7 mouse cellular contexts compared by ENCODE assay signal in the genomic region with DNA sequence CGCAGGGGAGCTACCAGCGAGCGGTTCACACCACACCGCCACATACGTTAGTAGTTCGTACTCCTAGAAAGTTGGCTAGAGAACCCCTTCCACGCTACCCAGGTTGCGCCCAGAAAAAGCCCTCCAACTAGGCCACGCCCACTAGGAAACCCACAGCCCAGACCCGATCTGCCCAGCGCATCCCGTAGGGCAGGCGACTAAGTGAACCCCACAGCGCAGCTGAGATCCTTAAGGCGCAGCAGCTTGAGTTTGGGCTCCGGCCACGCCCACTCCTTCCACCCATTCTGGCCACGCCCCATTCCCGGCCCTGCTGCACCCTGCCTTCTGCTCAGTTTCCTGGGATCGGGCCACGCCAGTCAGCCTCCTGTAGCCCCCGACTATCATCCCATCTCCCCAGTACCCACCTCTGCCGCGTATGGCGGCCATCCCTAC. TPM values are rescaled to one million over a fixed set of nuclear protein-coding genes. Genes with fewer than 3 reads are reported as not detected.
DNase-seq lines count a peak whose midpoint lies in the region; ATAC-seq and TF ChIP-seq lines count a peak whose summit lies in the region.

No protein-coding gene starts in this region.

- H3K27ac ChIP-seq in forebrain, embryonic 12.5 days: peak overlapping the region; percentile 68; the same call in 1 of the 2 replicates
- peak overlapping the region; percentile 86 for H3K27ac ChIP-seq in hindbrain, embryonic 10.5 days
- peak overlapping the region; percentile 63; the same call in 1 of the 2 replicates for H3K27ac ChIP-seq in limb, embryonic 14.5 days (replicated peaks; ENCODE audit: low read depth, low read length)
- H3K27ac ChIP-seq in midbrain, postnatal 0 days (ENCODE audit: low read depth, low read length): peak overlapping the region; percentile 72; the same call in 1 of the 2 replicates

- H3K27me3 ChIP-seq in G1E (ENCODE audit: insufficient read depth, low read length): peaks cover 43% of the 10 kb centered on the region
- peaks cover 56% of the 10 kb centered on the region for H3K27me3 ChIP-seq in forebrain, embryonic 12.5 days
- H3K27me3 ChIP-seq in hindbrain, embryonic 10.5 days (ENCODE audit: insufficient read depth, poor library complexity, severe bottlenecking): peaks cover 67% of the 10 kb centered on the region
- peaks cover 8% of the 10 kb centered on the region; the same call in 1 of the 2 replicates for H3K27me3 ChIP-seq in limb, embryonic 14.5 days (ENCODE audit: control insufficient read depth, insufficient read depth, low read length)
- H3K27me3 ChIP-seq in midbrain, postnatal 0 days (ENCODE audit: insufficient read depth, low read length): no peaks in the 10 kb centered on the region

- no peak for ATAC-seq in G1E (ENCODE audit: extremely low read depth, insufficient number of reproducible peaks, low FRiP score, poor library complexity, severe bottlenecking)
- peak; percentile 46 for ATAC-seq in forebrain, embryonic 12.5 days (ENCODE audit: low FRiP score)
- peak; percentile 6; the same call in 1 of the 2 replicates for ATAC-seq in limb, embryonic 14.5 days (ENCODE audit: low FRiP score, low read depth)
- peak; percentile 15; the same call in 1 of the 2 replicates for ATAC-seq in midbrain, postnatal 0 days (ENCODE audit: low FRiP score)
- ATAC-seq in monocyte, adult 5-6 weeks (replicated peaks; ENCODE audit: insufficient number of reproducible peaks, low FRiP score, low TSS enrichment, poor library complexity, severe bottlenecking): no peak

- peak overlapping the region; percentile 52 for H3K9ac ChIP-seq in forebrain, embryonic 12.5 days
- H3K9ac ChIP-seq in limb, embryonic 14.5 days (ENCODE audit: low read depth, low read length, severe bottlenecking): peak overlapping the region; percentile 64
- H3K9ac ChIP-seq in midbrain, postnatal 0 days (replicated peaks; ENCODE audit: low read length, poor library complexity, severe bottlenecking): peak overlapping the region; percentile 20; the same call in 1 of the 2 replicates

- TF ChIP-seq POLR2A in limb, embryonic 14.5 days (IDR thresholded peaks at IDR 0.05; ENCODE audit: borderline replicate concordance, extremely low read depth, insufficient read depth, insufficient read length): no peak

- peak overlapping the region; percentile 18; the same call in 1 of the 2 replicates for H3K4me3 ChIP-seq in G1E (ENCODE audit: low read depth, low read length)
- peak overlapping the region; percentile 43 for H3K4me3 ChIP-seq in forebrain, embryonic 12.5 days (replicated peaks)
- peak overlapping the region; percentile 63 for H3K4me3 ChIP-seq in hindbrain, embryonic 10.5 days
- H3K4me3 ChIP-seq in limb, embryonic 14.5 days (replicated peaks; ENCODE audit: low read length): peak overlapping the region; percentile 55
- H3K4me3 ChIP-seq in midbrain, postnatal 0 days (ENCODE audit: low read depth, low read length): peak overlapping the region; percentile 39

- no peak for TF ChIP-seq CTCF in G1E (IDR thresholded peaks at IDR 0.05; ENCODE audit: low read depth, low read length)
- no peak for TF ChIP-seq CTCF in midbrain, postnatal 0 days (IDR thresholded peaks at IDR 0.05)

- H3K4me1 ChIP-seq in G1E (ENCODE audit: insufficient read depth, low read depth, low read length): peaks cover 54% of the 10 kb centered on the region
- H3K4me1 ChIP-seq in forebrain, embryonic 12.5 days: peaks cover 19% of the 10 kb centered on the region
- H3K4me1 ChIP-seq in hindbrain, embryonic 10.5 days (replicated peaks): peaks cover 52% of the 10 kb centered on the region
- peaks cover 18% of the 10 kb centered on the region for H3K4me1 ChIP-seq in limb, embryonic 14.5 days (ENCODE audit: control insufficient read depth, insufficient read depth, low read length)
- H3K4me1 ChIP-seq in midbrain, postnatal 0 days (ENCODE audit: insufficient read depth, low read length): 0 out of 2 replicates have a peak, but pooled peaks cover 9% of the 10 kb centered on the region

- H3K36me3 ChIP-seq in G1E (replicated peaks): peaks cover 40% of the 10 kb centered on the region
- peaks cover 17% of the 10 kb centered on the region for H3K36me3 ChIP-seq in forebrain, embryonic 12.5 days (replicated peaks)
- peaks cover 20% of the 10 kb centered on the region for H3K36me3 ChIP-seq in hindbrain, embryonic 10.5 days
- H3K36me3 ChIP-seq in limb, embryonic 14.5 days (ENCODE audit: control insufficient read depth, insufficient read depth, low read length): peaks cover 17% of the 10 kb centered on the region
- peaks cover 9% of the 10 kb centered on the region; the same call in 1 of the 2 replicates for H3K36me3 ChIP-seq in midbrain, postnatal 0 days (ENCODE audit: insufficient read depth, low read length)

- 1% methylated on average over 25 of the region's 25 CpGs for WGBS in forebrain, embryonic 12.5 days
- 5% methylated on average over 25 of the region's 25 CpGs for WGBS in hindbrain, embryonic 10.5 days
- 4% methylated on average over 25 of the region's 25 CpGs for WGBS in limb, embryonic 14.5 days
- 5% methylated on average over 25 of the region's 25 CpGs for whole genome bisulfite sequencing in midbrain, postnatal 0 days

- peak overlapping the region; percentile 93 for H3K4me2 ChIP-seq in forebrain, embryonic 12.5 days
- H3K4me2 ChIP-seq in limb, embryonic 14.5 days (replicated peaks; ENCODE audit: low read depth, low read length, severe bottlenecking): peak overlapping the region; percentile 97
- peak overlapping the region; percentile 84 for H3K4me2 ChIP-seq in midbrain, postnatal 0 days (ENCODE audit: low read depth, low read length, poor library complexity, severe bottlenecking)

- peaks cover 13% of the 10 kb centered on the region for H3K9me3 ChIP-seq in G1E (replicated peaks)
- H3K9me3 ChIP-seq in forebrain, embryonic 12.5 days: peaks cover 12% of the 10 kb centered on the region
- peaks cover 17% of the 10 kb centered on the region for H3K9me3 ChIP-seq in hindbrain, embryonic 10.5 days
- H3K9me3 ChIP-seq in limb, embryonic 14.5 days (ENCODE audit: control insufficient read depth, low read length): no peaks in the 10 kb centered on the region
- no peaks in the 10 kb centered on the region for H3K9me3 ChIP-seq in midbrain, postnatal 0 days (ENCODE audit: low read length)

- DNase-seq in G1E (ENCODE audit: low spot score): no peak
- DNase-seq in adrenal gland, postnatal 10 days: peak; percentile 69
- DNase-seq in hindbrain, embryonic 10.5 days (ENCODE audit: low spot score): peak; percentile 52
- DNase-seq in limb, embryonic 14.5 days (ENCODE audit: low spot score): peak; percentile 59
- no peak for DNase-seq in midbrain, postnatal 0 days (ENCODE audit: low spot score)

RNA-seq across cellular contexts. Expression of gene Colgalt1, which starts 19.0 kb away (rescaled TPM):
- 35.7 and 38.7 TPM in 2 replicates for total RNA-seq in G1E (2014; fragmentation: Nextera tagmentation)
- 30.5 and 42.4 TPM in 2 replicates for total RNA-seq in G1E (2017)
- 37.6 and 42.6 TPM in 2 replicates for polyA plus RNA-seq in G1E (2012)
- total RNA-seq in adrenal gland, postnatal 10 days (2021): 10 to 100 TPM; 56.3 to 58.9 TPM
- 42.7 TPM in 2 replicates for polyA plus RNA-seq in forebrain, embryonic 12.5 days (2016; fragmentation: Nextera tagmentation; extraction: Ambion mirVana)
- 55.3 and 58.5 TPM in 2 replicates for polyA plus RNA-seq in hindbrain, embryonic 10.5 days (2016; fragmentation: Nextera tagmentation; extraction: Ambion mirVana)
- polyA plus RNA-seq in limb, embryonic 14.5 days (2012; rRNA removed): 240 and 285 TPM in 2 replicates
- polyA plus RNA-seq in limb, embryonic 14.5 days (2014; fragmentation: Nextera tagmentation; extraction: Ambion mirVana): 114 and 116 TPM in 2 replicates
- 104 and 106 TPM in 2 replicates for total RNA-seq in midbrain, postnatal 0 days (2014; rRNA removed)
- 62.8 TPM in 2 replicates for polyA plus RNA-seq in midbrain, postnatal 0 days (2015; fragmentation: Nextera tagmentation; extraction: Ambion mirVana)
- 39.9 to 78.4 TPM (median 65.4 TPM) in 3 replicates for total RNA-seq in monocyte, adult 5-6 weeks (2017)

RNA-seq across cellular contexts. Expression of gene Fam129c, which starts 32.3 kb away (rescaled TPM):
- total RNA-seq in G1E (2014; fragmentation: Nextera tagmentation) (8.3 and 11.4 TPM in 2 replicates), G1E (2017) (6.6 and 7.0 TPM in 2 replicates)
- polyA plus RNA-seq in G1E (2012): 8.1 and 10.4 TPM in 2 replicates
- total RNA-seq in adrenal gland, postnatal 10 days (2021): 1 to 10 TPM; 3.9 to 4.2 TPM
- polyA plus RNA-seq in forebrain, embryonic 12.5 days (2016; fragmentation: Nextera tagmentation; extraction: Ambion mirVana): 4.3 and 5.6 TPM in 2 replicates
- 5.0 and 5.3 TPM in 2 replicates for polyA plus RNA-seq in hindbrain, embryonic 10.5 days (2016; fragmentation: Nextera tagmentation; extraction: Ambion mirVana)
- 7.5 and 7.8 TPM in 2 replicates for polyA plus RNA-seq in limb, embryonic 14.5 days (2012; rRNA removed)
- 2.9 and 3.3 TPM in 2 replicates for polyA plus RNA-seq in limb, embryonic 14.5 days (2014; fragmentation: Nextera tagmentation; extraction: Ambion mirVana)
- 5.3 and 5.9 TPM in 2 replicates for total RNA-seq in midbrain, postnatal 0 days (2014; rRNA removed)
- 4.5 and 4.7 TPM in 2 replicates for polyA plus RNA-seq in midbrain, postnatal 0 days (2015; fragmentation: Nextera tagmentation; extraction: Ambion mirVana)
- 6.3 to 12.8 TPM (median 6.9 TPM) in 3 replicates for total RNA-seq in monocyte, adult 5-6 weeks (2017)

RNA-seq across cellular contexts. Expression of gene Pgls, which starts 37.8 kb away (rescaled TPM):
- 39.7 and 47.5 TPM in 2 replicates for total RNA-seq in G1E (2014; fragmentation: Nextera tagmentation)
- total RNA-seq in G1E (2017): 87.2 and 140 TPM in 2 replicates
- 331 and 360 TPM in 2 replicates for polyA plus RNA-seq in G1E (2012)
- total RNA-seq in adrenal gland, postnatal 10 days (2021): 100 to 1,000 TPM; 233 to 245 TPM
- polyA plus RNA-seq in forebrain, embryonic 12.5 days (2016; fragmentation: Nextera tagmentation; extraction: Ambion mirVana): 199 and 208 TPM in 2 replicates
- polyA plus RNA-seq in hindbrain, embryonic 10.5 days (2016; fragmentation: Nextera tagmentation; extraction: Ambion mirVana): 254 and 268 TPM in 2 replicates
- 141 and 216 TPM in 2 replicates for polyA plus RNA-seq in limb, embryonic 14.5 days (2012; rRNA removed)
- 249 and 255 TPM in 2 replicates for polyA plus RNA-seq in limb, embryonic 14.5 days (2014; fragmentation: Nextera tagmentation; extraction: Ambion mirVana)
- 333 and 399 TPM in 2 replicates for total RNA-seq in midbrain, postnatal 0 days (2014; rRNA removed)
- 293 and 300 TPM in 2 replicates for polyA plus RNA-seq in midbrain, postnatal 0 days (2015; fragmentation: Nextera tagmentation; extraction: Ambion mirVana)
- 31.2 to 49.8 TPM (median 36.8 TPM) in 3 replicates for total RNA-seq in monocyte, adult 5-6 weeks (2017)

RNA-seq across cellular contexts. Expression of gene Unc13a, which starts 41.8 kb away (rescaled TPM):
- total RNA-seq in G1E (2014; fragmentation: Nextera tagmentation): 6.5 and 7.3 TPM in 2 replicates
- total RNA-seq in G1E (2017): 4.1 and 5.2 TPM in 2 replicates
- polyA plus RNA-seq in G1E (2012): 3.7 and 4.6 TPM in 2 replicates
- 1 to 10 TPM; 3.8 to 7.1 TPM for total RNA-seq in adrenal gland, postnatal 10 days (2021)
- polyA plus RNA-seq in forebrain, embryonic 12.5 days (2016; fragmentation: Nextera tagmentation; extraction: Ambion mirVana): 13.7 and 16.0 TPM in 2 replicates
- 4.4 and 8.4 TPM in 2 replicates for polyA plus RNA-seq in hindbrain, embryonic 10.5 days (2016; fragmentation: Nextera tagmentation; extraction: Ambion mirVana)
- polyA plus RNA-seq in limb, embryonic 14.5 days (2012; rRNA removed): 0.28 and 0.39 TPM in 2 replicates
- 0.91 and 0.97 TPM in 2 replicates for polyA plus RNA-seq in limb, embryonic 14.5 days (2014; fragmentation: Nextera tagmentation; extraction: Ambion mirVana)
- total RNA-seq in midbrain, postnatal 0 days (2014; rRNA removed): 69.0 and 70.8 TPM in 2 replicates
- polyA plus RNA-seq in midbrain, postnatal 0 days (2015; fragmentation: Nextera tagmentation; extraction: Ambion mirVana): 14.5 and 16.2 TPM in 2 replicates
- 0.21 to 0.97 TPM (median 0.29 TPM) in 3 replicates for total RNA-seq in monocyte, adult 5-6 weeks (2017)

RNA-seq across cellular contexts. Expression of gene Jak3, which starts 46.3 kb away (rescaled TPM):
- 29.8 and 32.0 TPM in 2 replicates for total RNA-seq in G1E (2014; fragmentation: Nextera tagmentation)
- total RNA-seq in G1E (2017): 15.7 and 15.9 TPM in 2 replicates
- polyA plus RNA-seq in G1E (2012): 68.8 and 73.6 TPM in 2 replicates
- total RNA-seq in adrenal gland, postnatal 10 days (2021): 10 to 100 TPM; 18.5 to 25.9 TPM
- 2.5 and 2.9 TPM in 2 replicates for polyA plus RNA-seq in forebrain, embryonic 12.5 days (2016; fragmentation: Nextera tagmentation; extraction: Ambion mirVana)
- polyA plus RNA-seq in hindbrain, embryonic 10.5 days (2016; fragmentation: Nextera tagmentation; extraction: Ambion mirVana): 3.2 and 3.6 TPM in 2 replicates
- polyA plus RNA-seq in limb, embryonic 14.5 days (2012; rRNA removed): 8.0 and 11.1 TPM in 2 replicates
- polyA plus RNA-seq in limb, embryonic 14.5 days (2014; fragmentation: Nextera tagmentation; extraction: Ambion mirVana): 5.2 and 5.3 TPM in 2 replicates
- 9.0 and 12.3 TPM in 2 replicates for total RNA-seq in midbrain, postnatal 0 days (2014; rRNA removed)
- 6.4 and 7.1 TPM in 2 replicates for polyA plus RNA-seq in midbrain, postnatal 0 days (2015; fragmentation: Nextera tagmentation; extraction: Ambion mirVana)
- total RNA-seq in monocyte, adult 5-6 weeks (2017): 7.1 to 25.6 TPM (median 11.2 TPM) in 3 replicates

Comparison
In these comparisons a context has a peak if more than half of its experiments do, and no peak if none do; other contexts are left out.
1. ATAC-seq: peak in forebrain, embryonic 12.5 days (single experiment), limb, embryonic 14.5 days (single experiment) and midbrain, postnatal 0 days (single experiment); none in G1E (single experiment) and monocyte, adult 5-6 weeks (single experiment).
2. DNase-seq: peak in adrenal gland, postnatal 10 days (single experiment), hindbrain, embryonic 10.5 days (single experiment) and limb, embryonic 14.5 days (single experiment); none in G1E (single experiment) and midbrain, postnatal 0 days (single experiment).
3. Peak in every context shown above with its lines, with median percentiles within 50 percentile points of each other: H3K4me3 ChIP-seq, H3K27ac ChIP-seq, H3K4me2 ChIP-seq and H3K9ac ChIP-seq.